Mouse (Mus musculus): Measurements from ENCODE around the gene Gal3st2.
"Not testable (repeated sequence)": the region's sequence is repeated elsewhere in the genome, so short reads cannot be mapped to it uniquely, and the experiment has no call there.

Gene Gal3st2

DNA sequence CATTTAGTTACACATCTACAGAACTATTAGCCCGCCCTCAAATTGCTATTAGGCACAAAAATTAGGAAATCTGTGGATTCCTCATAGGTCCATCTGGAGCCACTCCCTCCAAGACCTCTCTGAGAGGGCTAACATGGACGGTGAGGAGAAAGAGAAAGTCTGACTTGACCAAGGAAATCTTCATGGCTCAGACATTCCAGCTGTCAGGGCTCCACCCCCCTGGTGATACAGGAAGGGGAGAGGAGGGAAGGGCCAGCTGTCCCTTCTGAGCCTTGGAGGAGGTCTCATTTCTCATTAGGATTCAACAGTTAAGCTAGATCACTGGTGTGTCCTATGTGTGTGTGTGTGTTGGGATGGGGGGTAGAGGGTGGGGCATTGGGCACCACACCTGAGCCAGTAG is at the start of gene Gal3st2:
TSS of gene Gal3st2 (plus strand) at position 259 of the 400 bp plus-strand sequence.
- peak in 1 of 2 experiments; percentile 35 for DNase-seq

DNA sequence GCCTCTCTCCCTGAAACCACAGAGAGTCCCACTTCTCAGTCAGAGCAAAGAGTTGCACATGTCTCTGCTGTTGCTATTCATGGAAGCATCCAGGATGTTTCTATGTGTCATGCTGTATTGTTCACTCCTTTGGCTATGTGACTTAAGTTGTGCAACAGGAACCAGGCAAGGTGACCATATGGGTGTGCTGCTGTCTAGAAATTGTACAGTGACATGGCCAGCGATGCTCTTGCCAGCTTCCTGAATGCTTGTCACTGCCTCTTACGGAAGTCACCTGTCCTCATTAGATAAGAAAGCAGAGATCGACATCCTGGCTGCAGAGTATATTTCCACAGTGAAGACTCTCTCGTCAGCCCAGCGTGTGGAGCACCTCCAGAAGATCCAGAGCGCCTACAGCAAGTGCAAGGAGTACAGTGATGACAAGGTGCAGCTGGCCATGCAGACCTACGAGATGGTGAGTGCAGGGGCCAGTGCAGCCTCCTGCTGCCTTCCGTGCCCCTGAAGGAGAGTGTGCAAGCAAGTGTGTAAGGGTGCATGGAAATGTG is 49.5 kb upstream of the Gal3st2 start:
- no peak for DNase-seq

DNA sequence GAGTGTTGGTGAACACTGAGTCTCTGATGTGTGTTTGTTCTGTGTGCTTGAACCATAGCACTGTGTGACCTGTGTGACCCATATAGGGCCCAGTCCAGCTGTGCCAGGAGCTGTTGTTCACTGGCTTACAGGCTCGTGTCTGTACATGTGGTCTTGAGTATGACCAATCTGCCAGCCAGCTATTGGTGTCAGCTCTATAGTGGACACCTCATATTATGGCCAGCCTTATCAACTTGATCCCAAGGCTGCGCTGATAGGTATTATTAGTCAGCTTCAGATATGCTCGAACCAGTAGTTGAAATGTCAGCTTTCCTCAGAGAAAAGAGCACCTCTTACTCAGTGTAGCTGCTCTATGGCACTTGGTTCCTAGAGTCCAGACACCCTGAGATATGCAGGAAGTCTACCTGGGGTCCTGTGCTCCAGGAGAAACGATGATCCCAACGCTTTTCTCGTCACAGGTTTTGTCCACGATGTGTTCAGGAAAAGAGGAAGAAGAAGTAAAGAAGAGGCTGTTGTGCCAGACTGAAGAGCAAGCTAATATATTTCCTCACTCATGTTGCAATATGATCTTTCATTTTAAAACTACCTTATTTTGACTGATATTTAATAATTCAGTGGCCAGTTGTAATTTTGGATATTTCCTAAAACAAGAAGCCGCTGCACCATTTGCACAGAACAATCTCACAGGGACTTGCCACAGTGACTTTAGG is 43.1 kb upstream of the Gal3st2 start:
- DNase-seq, result no peak

DNA sequence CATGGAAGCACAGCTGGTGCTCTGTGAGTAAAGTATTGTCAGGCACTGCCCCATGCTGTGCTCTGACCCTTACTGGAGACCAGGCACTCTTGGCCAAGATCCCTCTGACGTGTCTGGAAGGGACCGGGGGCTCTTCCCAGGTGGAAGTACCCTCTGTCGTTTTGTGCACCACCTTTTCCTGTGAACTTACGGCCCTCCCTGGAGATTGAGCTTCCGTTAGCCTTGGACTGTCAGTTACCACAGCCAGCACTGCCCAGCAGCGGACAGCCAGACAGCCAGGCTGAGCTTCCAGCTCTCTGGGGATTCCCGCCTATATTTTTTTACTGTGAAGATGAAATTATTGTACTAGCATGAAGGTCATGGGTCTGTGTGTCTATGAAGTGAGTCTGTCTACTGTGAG is 42.4 kb upstream of the Gal3st2 start:
- DNase-seq, result no peak

DNA sequence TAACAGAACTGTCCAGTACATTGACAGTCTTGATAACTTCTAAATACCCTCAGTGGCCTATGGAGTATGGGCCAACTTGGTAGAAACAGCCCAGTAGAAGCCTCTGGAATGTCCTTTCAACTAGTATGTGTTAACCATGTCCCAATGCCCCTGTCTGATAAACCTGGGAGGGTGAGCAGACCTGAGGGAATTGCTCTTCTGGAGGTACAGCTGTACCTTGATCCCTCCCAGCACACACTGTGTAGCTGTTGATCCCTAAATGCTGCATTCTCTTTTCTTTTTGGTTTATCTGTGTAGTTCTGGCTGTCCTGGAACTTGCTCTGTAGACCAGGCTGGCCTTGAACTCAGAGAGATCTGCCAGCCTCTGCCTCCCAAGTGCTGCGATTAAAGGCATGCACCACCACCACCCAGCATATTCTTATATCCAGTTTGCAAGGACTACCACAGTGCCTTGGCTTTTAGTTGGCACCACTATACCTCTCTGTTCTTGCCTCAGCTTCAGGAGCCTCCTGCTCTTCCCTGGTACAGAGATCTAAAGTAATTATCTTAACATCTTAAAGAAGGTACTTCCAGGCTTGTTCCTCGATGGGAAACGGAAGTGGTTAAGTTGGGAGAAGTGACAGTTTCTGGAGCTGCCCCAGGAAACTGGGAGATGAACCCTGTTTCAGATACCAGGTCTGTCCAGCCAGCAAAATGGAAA is 37.2 kb upstream of the Gal3st2 start:
- peak in 1 of 2 experiments; percentile 12 for DNase-seq

DNA sequence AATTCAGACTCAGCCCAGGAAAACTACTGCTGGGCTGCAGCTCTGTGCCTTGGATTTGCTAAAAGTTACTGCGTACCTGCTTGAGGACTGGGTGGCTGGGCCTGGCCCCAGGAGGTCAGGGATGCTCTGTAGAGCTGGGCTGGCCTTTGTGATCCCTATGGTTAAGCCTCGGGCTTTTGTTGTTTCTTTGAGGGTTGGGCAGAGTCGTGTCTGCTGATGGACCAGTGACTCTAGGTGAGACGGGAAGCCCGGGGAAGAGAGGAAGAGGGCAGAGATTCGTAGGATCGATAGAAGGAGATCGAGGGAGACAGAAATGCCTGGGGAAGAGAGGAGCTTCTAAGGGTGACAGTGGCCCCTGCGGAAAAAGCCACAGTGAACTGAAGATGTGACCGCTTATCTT is 36.5 kb upstream of the Gal3st2 start, which contains the start of gene D2hgdh:
TSS of gene D2hgdh (plus strand) at position 301 of the 400 bp plus-strand sequence.
- DNase-seq, result no peak

DNA sequence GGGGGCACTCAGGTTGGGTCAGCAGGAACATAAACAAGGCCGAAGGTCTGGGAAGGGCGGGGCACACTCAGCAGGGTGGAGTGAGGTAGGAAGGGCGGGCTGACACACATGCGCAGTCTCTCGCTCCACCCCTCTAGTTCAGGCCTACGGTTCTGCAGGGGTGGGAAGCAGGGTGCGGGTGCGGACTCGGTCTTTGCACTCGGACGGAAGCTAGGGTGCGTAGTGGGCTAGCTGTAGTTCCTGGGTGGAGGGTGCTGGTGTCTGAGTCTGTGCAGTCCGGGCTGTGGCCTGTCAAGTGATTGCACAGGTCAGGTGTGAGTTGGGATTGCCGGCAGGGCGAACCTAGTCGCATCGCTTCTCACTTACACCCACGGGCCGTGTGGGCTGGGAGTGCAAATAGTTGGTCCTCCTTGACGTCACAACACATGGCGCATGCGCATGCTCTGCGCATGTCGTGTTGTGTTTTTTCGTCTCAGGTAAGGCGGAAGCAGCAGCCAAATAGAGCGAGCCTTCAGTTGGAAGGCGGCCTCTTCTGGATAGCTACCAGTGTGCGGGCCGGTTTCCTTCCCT is 35.9 kb upstream of the Gal3st2 start:
- peak; percentile 94 to 96 for DNase-seq

DNA sequence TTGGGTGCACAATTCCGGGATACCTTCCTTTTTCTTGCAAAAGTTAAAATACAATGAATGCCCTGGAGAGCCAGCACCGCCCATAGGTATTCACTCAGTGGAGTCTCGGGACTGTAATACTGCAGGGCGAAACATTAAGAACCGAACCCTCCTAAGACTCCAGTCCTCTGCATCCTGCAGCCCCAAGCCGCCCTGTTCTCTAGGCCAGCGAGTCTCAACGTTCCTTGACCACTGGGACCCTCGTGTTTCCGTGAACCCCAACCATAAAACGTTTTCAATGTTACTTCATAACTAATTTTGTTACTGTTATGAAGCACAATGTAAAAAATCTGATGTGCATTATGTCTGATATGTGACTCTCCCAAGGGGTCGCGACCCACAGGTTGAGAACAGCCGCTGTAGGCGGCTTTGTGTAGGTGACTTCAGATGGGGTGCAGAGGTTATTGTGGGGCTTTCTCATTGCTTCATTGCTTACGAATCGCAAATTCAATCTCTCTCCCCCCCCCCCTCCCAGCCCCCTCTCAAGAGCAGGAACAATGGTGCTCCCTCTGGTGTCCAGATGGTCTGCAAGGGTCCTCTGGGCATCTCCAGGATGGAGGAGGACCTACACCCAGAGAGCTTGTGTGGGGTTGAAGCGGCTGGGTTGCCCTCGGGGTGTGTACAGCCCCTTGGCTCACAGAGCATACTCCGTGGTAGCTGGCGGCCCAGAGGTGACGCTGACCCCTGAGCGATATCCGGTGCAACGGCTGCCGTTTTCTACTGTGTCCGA is 35.2 kb upstream of the Gal3st2 start:
- no peak for DNase-seq

DNA sequence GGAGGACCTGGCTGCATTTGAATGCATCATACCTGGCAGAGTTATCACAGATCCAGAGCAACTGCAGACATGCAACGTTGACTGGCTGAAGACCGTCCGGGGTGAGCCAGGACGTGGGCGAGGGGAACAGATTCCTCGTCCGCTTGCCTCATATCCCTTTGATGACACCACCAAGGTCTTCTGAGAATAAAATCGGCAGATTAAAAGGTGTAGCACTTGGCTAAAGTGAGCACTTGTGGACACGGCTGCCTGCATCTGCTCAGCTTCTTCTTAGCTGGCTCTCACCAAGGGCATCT is 34.6 kb upstream of the Gal3st2 start:
- DNase-seq, result no peak

DNA sequence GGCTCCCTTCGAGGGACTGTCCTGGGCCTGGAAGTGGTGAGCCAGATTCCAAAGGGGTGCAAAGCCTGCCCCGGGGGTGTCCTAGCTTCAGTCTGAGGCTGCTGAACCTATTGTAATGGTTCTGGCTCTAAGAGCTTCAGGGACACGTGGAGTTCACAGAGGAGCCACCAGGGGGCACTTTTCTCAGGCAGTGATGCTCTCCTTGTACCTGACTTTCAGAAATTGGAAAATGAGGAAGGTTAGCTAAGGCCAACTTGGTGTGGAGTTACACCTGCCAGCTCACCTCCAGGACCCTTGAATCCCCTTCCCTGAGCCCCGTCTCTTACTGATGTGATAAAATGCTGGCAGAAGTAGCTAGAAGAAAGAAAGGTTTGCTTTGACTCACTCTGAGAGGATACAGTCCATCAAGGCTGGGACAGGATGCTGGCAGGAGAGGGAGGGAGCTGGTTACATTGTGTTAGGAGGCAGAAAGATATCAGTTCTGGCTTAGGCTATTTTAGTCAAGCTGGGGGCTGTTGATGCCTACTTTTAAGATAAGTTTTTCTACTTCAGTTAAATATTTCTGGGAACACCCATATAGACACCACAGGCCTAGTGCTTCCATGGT is 28.2 kb upstream of the Gal3st2 start:
- not testable (repeated sequence) for DNase-seq

DNA sequence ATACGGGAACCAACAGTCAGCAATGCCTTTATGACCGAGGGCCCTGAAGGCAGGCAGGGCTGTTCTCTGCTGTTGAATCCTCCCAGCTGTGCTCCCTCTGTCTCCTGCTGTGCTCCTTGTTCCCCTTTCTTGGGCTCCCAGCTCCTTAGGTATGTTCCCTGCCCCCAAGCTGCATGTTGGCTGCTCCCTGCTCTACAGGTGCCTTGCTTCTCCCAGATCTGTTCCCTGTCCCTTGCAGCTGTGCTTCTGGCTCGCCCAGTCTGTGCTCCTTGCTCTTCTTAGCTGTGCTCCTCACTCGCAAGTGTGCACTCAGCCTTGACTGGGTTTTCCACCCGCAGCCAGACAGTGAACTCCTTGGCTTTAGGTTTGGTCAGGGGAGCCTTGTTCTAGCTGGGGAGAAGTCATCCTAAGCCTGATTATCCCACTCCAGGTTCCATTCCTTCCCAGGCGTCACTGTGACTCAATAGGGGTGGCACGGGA is 26.4 kb upstream of the Gal3st2 start:
- DNase-seq, result no peak

DNA sequence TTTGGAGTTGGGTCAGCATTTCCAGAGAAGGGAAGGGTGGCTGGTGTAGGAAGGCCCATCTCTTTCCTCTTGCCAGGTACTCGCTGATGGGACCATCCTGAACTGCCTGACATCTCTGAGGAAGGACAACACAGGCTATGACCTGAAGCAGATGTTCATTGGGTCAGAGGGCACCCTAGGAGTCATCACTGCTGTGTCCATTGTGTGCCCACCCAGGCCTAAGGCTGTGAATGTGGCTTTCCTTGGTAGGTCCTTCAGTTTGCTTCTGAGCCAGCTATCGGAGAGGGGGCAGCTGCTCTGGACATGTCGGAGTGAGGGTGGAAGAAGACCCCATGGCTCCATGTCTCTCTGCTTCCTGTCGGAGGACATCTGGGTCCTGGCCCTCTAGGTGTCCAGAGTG is 25.9 kb upstream of the Gal3st2 start:
- peak in 1 of 2 experiments; percentile 23 for DNase-seq

DNA sequence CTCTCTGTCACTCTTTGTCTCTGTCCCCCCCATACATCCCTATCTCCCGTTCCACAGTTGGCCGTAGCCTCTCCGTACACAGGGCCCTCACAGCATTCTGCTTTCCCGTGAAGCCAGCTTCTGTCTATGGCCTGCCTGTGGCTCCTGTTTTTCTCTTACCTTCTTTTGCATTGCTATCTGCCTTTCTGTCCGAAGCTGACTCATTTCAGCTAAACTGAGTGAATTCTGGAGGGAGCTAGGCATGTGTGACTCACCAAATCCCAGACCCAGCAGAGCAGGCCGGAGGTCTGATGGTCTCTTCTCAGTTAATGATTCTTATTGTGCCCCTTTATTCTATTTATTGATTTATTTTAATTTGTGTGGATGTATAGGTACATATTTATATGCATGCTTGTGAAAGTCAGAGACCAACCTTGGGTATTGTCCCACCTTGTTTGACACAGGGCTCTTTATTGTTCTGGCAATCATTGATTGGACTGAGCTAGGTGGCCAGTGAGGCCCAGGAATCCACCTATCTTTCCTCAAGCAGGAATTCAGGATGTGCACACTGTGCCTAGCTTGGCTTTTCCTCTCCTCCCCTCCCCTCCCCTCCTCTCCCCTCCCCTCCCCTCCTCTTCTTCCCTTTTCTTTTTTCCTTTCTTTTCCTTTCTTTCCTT is 25.1 kb upstream of the Gal3st2 start:
- DNase-seq, result no peak

DNA sequence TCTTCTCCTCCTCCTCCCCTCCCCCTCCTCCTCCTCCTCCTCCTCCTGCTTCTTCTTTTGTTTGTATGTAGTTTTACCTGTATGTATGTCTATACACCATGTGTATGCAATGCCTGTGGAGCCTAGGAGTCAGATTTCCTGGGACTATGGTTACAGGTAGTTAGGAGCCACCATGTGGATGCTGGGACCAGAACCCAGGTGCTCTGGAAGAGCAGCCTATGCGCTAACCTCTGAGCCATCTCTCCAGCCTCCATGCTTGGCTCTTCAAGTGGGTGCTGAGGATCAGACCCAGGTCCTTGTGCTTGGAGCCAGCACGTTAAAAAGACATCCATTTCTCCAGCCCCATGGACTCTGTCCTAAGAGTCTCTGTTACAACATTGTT is 24.6 kb upstream of the Gal3st2 start:
- peak in 1 of 2 experiments; percentile 5 for DNase-seq

DNA sequence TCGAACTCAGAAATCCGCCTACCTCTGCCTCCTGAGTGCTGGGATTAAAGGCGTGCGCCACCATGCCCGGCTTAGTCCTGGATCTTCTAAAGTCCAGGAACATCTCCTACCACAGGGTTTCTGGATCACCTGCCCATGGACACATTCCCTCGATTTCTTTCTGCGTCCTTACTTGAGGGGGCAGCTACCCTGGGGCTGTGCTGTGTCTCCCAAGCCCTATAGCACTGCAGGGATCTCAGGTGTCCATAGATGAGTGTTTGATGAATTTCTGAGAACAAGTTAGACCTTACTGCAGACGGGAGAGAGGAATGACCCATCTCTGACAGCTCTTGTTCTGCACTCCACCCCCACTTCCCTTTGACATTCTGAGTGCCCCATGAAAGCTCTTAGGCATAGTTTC is 23.8 kb upstream of the Gal3st2 start:
- no peak for DNase-seq

DNA sequence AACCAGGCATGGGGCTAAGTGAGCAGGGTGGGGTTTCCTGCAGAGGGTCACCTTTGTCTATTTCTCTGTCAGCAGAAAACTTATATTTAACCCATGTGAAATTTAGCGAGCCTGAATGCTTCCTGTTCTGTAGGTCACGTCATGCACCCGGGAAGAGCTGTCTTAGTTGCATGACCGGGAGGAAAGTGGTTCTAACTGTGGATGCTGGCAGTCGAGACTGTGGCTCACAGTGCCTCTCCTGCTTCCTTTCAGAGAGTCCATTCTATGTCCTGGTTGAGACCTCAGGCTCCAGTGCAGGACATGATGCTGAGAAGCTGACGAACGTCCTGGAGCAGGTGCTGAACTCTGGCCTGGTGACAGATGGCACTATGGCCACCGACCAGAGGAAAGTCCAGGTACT is 22.5 kb upstream of the Gal3st2 start:
- DNase-seq, result peak in 1 of 2 experiments; percentile 17

DNA sequence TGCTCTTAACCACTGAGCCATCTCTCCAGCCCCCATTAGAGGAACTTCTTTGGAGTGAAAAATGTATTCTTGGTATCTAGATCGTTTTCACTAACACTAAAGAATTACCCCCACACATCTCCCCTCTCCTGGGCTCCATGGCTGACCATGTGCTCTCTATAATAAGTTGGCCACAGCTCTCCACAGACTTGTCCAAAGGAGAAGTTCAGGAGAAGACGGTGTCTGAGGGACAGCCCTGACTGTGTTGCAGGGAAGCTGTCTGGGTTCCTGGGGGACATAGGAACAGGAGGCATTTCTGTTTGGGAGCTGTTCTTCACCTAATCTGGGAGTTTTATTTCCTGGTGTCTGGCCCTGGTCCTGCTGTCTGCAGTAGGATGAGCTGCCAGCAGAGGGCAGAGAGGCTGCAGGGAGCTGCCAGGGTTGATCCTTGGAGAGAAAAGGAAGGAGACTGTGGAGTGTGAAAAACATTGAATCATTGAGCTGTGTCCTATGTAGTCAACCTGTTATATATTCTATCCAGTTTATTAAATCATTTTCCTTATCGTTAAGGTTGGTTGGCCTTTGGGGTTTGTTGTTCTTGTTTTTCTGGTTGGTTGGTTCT is 15.2 kb upstream of the Gal3st2 start:
- DNase-seq, result not testable (repeated sequence)

DNA sequence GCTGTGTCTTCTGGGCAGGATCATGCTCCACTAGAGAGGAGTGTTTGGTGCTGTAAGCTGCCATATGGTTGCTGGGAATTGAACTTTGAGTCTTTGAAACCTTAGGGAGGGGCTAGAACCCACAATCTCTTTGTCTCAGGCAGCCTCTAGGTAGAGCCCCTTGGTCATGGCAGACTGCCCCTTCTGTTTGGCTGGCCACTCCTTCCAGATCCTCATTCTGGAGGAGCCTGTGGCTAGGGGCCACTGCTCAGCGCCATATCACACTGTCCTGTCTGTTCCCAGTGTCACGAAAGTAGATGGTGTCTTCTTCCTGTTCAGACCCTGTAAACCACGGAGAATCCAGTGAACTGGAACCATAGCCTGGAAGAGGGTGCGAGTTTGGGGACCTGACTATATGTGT is 5.3 kb upstream of the Gal3st2 start:
- DNase-seq, result not testable (repeated sequence)

DNA sequence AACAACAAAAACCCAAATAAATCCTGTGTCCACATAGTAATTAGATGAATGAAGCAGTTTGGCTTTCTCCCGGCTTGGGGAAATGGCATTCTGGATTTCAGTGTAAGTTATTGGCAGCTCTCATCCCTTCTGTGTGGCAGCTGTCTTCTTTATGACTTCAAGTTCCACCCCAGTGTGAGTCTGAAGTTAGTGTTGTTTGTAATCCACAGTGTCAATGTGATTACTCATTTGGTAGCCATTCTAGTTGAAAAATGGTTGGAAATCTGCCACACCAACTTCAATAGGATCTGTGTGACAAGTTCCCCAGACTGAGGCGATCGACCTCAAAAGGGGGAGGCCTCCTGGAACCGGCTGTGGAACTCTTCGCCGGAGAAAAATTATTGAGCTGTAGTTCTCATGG is 3.7 kb upstream of the Gal3st2 start:
- DNase-seq, result no peak

DNA sequence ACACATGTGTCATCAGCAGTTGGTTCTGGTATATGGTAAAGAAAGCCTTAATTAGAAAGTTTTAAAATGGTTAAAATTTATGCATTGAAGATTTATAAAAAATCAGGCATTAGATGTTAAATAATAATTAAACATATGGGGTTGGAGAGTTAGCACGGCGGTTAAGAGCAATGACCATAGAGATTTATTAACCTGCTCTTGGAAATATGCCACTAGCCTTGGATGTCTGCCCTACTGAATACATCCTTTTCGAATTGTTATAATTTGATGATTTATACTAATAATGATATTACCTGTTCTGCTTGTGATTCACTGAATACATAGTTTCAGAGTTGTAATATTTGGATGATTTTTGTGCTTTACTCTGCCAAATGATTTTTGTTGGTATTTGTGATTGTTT is 3.1 kb upstream of the Gal3st2 start:
- DNase-seq, result no peak

DNA sequence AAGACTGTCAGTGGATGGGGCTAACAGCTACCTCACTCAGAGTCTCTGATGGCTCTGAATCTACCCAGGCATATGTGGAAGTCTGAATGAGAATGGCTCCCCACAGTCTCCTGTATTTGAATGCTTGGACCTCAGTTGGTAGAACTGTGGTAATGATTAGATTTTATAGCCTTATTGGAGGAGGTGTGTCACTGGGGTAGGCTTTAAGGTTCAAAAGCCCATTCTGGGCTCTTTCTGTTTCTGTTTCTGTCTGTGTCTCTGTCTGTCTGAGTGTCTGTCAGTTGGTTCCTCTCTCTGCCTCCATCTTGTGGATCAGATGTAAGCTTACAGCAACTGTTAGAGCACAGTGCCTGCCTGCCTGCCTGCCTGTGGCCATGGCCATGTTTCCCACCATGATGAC is 1.5 kb upstream of the Gal3st2 start:
- no peak for DNase-seq

Data from lung, postnatal 4 days (tissue).